Mouse (Mus musculus) T-helper 17 cell (primary cell): ENCODE results near the gene Emp3.

ENCODE experiments used
- in situ Hi-C, 2 experiments: fragments of 300-600 bp; cut with MboI, MseI; formaldehyde crosslinking; loops; 1 replicate in 1 of 2; 2 replicates in 1 of 2; pipeline ENCODE4 v1.15.1; 2025; ENCODE audit warnings: high pct_unique_total_duplicates in 2 of 2

The Emp3 gene

DNA sequence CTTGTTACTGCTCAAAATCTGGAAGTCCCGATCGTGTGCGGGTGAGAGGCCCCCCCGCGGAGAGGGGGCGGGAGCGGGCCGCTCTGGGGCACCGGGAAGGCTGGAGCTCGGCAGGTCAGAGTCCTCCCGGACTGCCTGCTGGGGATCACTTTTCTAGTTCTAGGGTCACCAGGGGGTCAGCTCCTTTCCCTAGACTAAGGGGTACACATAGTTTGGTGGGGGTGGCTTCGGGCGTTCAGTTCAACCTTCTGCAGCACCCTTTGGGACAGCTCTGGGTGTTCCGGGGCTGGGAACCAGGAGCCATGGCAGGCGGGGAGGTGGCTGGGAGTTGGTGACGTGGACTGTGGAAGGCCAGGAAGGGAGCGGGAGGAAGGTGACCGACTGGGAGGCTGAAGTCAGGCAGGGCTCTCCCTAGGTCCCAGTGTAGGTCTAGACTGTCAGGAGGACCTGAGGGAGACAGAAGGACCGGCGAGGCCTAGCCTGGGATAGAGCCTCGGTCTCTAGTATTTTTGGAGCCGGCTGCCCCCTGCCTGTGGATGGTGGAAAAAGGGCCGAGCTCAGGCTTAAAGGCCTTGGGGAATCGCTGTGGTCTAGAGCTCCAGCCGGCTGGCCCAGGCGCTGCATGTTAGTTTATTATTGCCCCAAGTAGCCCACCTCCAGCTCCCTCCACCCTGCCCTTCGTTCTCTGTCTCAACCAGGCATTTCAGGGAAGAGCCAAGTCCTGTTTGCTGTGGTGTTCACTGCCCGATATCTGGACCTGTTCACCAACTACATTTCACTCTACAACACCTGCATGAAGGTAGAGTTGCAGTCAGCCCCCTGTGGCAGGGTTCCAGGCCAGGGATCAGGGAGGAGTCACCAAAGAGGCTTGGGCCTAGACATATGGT lies 47.9 kb downstream of the Emp3 start:
- in situ Hi-C loops = loop anchor here in 1 of 2 experiments (5.0 kb wide), 1 partner anchor 49 kb away; the partner anchor contains the start of genes Ccdc114 and Emp3

DNA sequence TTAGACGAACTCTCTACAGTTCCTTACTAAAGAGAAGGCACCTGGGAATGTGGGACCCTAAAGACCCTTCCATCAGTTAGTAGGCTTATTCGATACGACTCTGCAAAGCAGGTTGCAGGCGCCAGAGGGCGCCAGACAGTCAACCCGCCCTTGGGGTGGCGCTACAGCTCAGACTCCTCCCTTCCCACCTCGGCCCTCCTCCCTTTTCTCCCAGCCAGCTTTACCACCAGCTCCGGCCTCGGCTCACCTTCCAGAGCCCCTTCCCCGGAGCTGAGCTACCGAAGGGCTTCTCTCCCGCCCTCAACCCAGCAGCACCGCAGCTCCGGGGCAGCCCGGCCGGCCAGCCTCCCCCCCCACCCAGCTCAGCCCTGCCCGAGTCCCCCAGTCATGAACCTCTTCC lies 48.6 kb downstream of the Emp3 start, which contains the start of gene Kdelr1:
Gene Kdelr1 (plus strand): TSS at position 149 of the 400 bp plus-strand sequence.
- in situ Hi-C loops = loop anchor here in 1 of 2 experiments (5.0 kb wide), 1 partner anchor 50 kb away; the partner anchor contains the start of genes Ccdc114 and Emp3

DNA sequence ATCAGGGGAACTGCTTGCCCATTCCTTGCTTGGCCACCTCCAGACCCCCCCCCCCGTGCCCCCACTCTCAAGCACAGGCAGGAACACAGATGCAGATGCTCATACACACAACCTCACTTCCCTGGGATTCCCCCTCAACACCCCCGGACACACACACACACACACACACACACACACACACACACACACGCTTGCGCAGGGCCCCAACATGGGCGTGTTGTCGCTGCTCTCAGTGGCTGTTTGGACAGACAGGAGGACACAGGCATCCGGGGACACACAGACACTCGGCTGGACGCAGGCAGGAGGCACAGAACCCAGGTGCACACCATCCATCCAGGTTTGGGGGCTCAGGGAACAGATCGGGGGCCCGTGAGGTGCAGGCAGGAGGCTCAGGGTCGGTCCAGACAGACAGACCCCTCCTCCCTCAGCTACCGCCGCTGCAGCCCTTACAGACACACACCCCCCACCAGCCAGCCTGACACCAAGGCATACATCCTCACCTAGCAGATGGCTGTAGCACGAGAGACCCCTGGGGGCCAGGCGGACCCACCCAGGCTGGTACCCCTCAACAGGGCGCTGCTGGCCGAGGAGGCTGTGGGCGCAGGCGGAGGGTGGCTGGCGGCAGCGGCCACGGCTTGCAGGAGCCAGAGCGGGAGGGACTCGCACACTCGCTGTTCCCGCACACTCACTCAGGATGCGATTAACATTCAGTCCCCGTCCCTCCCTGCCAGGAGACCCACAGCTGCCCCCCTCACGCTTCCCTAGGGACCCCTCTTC lies 50.7 kb downstream of the Emp3 start:
- in situ Hi-C loops = loop anchor here in 1 of 2 experiments (5.0 kb wide), 1 partner anchor 52 kb away; the partner anchor contains the start of genes Ccdc114 and Emp3

GRCm38 (mm10) chr7:45869787-45870186 lies 51.4 kb downstream of the Emp3 start:
- in situ Hi-C loops = loop anchor here in 1 of 2 experiments (5.0 kb wide), 1 partner anchor 53 kb away; the partner anchor contains the start of genes Ccdc114 and Emp3

GRCm38 (mm10) chr7:45869107-45869670 lies 52.0 kb downstream of the Emp3 start:
- in situ Hi-C loops = no loop called here
